ENCODE assay signal across 8 mouse cellular contexts in genomic region chr4:138859728-138860127, GRCm38 (mm10). TPM values are rescaled to one million over a fixed set of nuclear protein-coding genes. Genes with fewer than 3 reads are reported as not detected.
A peak's percentile ranks its signal among the peaks of the same experiment; 100 is the strongest.
DNase-seq lines count a peak whose midpoint lies in the region; ATAC-seq lines count a peak whose summit lies in the region.
"Had no signal": no experiment of that assay in that cellular context is flagged by ENCODE, and none has a peak within 500 bp of the region (broad histone marks: within the 10 kb centered on the region; RNA-seq: fewer than 3 reads in every experiment).

No protein-coding gene starts in this region.

- peak overlapping the region; percentile 46 for H3K9ac ChIP-seq in forebrain, embryonic 14.5 days (ENCODE audit: low read length)
- peak overlapping the region; percentile 59 for H3K9ac ChIP-seq in hindbrain, embryonic 13.5 days

- H3K4me3 ChIP-seq in forebrain, embryonic 14.5 days (ENCODE audit: low read depth, low read length), result peak overlapping the region; percentile 25
- H3K4me3 ChIP-seq in hindbrain, embryonic 13.5 days, result peak overlapping the region; percentile 33

- H3K27ac ChIP-seq in forebrain, embryonic 14.5 days (ENCODE audit: low read depth, low read length), result peak overlapping the region; percentile 9; the same call in 1 of the 2 replicates
- H3K27ac ChIP-seq in hindbrain, embryonic 13.5 days, result peak overlapping the region; percentile 79

- H3K4me1 ChIP-seq in forebrain, embryonic 14.5 days (ENCODE audit: control insufficient read depth, insufficient read depth, low read length), result no peaks in the 10 kb centered on the region
- no peaks in the 10 kb centered on the region; the same call in 1 of the 2 replicates for H3K4me1 ChIP-seq in hindbrain, embryonic 13.5 days (replicated peaks)

- 5% methylated on average over 13 of the region's 13 CpGs for WGBS in forebrain, embryonic 14.5 days
- 3% methylated on average over 13 of the region's 13 CpGs for WGBS in hindbrain, embryonic 13.5 days

- no peaks in the 10 kb centered on the region for H3K36me3 ChIP-seq in forebrain, embryonic 14.5 days (ENCODE audit: control insufficient read depth, insufficient read depth, low read length)
- no peaks in the 10 kb centered on the region for H3K36me3 ChIP-seq in hindbrain, embryonic 13.5 days

- peak; percentile 86 for ATAC-seq in forebrain, embryonic 14.5 days
- peak; percentile 87 for ATAC-seq in hindbrain, embryonic 13.5 days (ENCODE audit: low FRiP score)

- peak; percentile 62 to 63 for DNase-seq in adrenal gland, adult 18-20 months (ENCODE audit: low spot score in 2 of 2)
- peak; percentile 86 for DNase-seq in cerebellum, adult 11-12 months
- peak; percentile 85 for DNase-seq in forebrain, embryonic 14.5 days (ENCODE audit: low spot score)
- peak; percentile 80 for DNase-seq in layer of hippocampus, postnatal 14 days (ENCODE audit: low spot score in 2 of 2)
- peak; percentile 82 for DNase-seq in lung, postnatal 36 days
- DNase-seq in right cerebral cortex, postnatal 14 days, result peak; percentile 87

- no peaks in the 10 kb centered on the region for H3K9me3 ChIP-seq in forebrain, embryonic 14.5 days (replicated peaks; ENCODE audit: control insufficient read depth, low read length)
- no peaks in the 10 kb centered on the region for H3K9me3 ChIP-seq in hindbrain, embryonic 13.5 days

- H3K4me2 ChIP-seq in forebrain, embryonic 14.5 days (ENCODE audit: low read length), result peak overlapping the region; percentile 50
- peak overlapping the region; percentile 52 for H3K4me2 ChIP-seq in hindbrain, embryonic 13.5 days

- no peaks in the 10 kb centered on the region for H3K27me3 ChIP-seq in forebrain, embryonic 14.5 days (replicated peaks; ENCODE audit: control insufficient read depth, insufficient read depth, low read length)
- H3K27me3 ChIP-seq in hindbrain, embryonic 13.5 days, result 0 out of 2 replicates have a peak, but pooled peaks cover 2% of the 10 kb centered on the region

RNA-seq across cellular contexts. Expression of gene Pla2g5, which starts 3.6 kb away (rescaled TPM):
- total RNA-seq in adrenal gland, adult 18-20 months (2021), result 10 to 100 TPM; 10.7 to 22.4 TPM
- 0.67 and 1.0 TPM in 2 replicates for polyA plus RNA-seq in forebrain, embryonic 14.5 days (2014; fragmentation: Nextera tagmentation; extraction: Ambion mirVana)
- polyA plus RNA-seq in hindbrain, embryonic 13.5 days (2015; fragmentation: Nextera tagmentation; extraction: Ambion mirVana), result 0.25 and 0.49 TPM in 2 replicates
- total RNA-seq in layer of hippocampus, postnatal 14 days (2021), result 1 to 10 TPM; 1.3 to 3.1 TPM

RNA-seq across cellular contexts. Expression of gene Gm13030, which starts 14.0 kb away (rescaled TPM):
- not detected for total RNA-seq in adrenal gland, adult 18-20 months (2021)
- polyA plus RNA-seq in forebrain, embryonic 14.5 days (2014; fragmentation: Nextera tagmentation; extraction: Ambion mirVana), result not detected in 2 replicates
- not detected in 2 replicates for polyA plus RNA-seq in hindbrain, embryonic 13.5 days (2015; fragmentation: Nextera tagmentation; extraction: Ambion mirVana)
- total RNA-seq in layer of hippocampus, postnatal 14 days (2021), result not detected
- total RNA-seq: left cerebral cortex, adult 8-10 months had no signal

RNA-seq across cellular contexts. Expression of gene Pla2g2e, which starts 18.0 kb away (rescaled TPM):
- 1 to 10 TPM; 1.6 to 3.1 TPM for total RNA-seq in adrenal gland, adult 18-20 months (2021)
- not detected in 2 replicates for polyA plus RNA-seq in forebrain, embryonic 14.5 days (2014; fragmentation: Nextera tagmentation; extraction: Ambion mirVana)
- polyA plus RNA-seq in hindbrain, embryonic 13.5 days (2015; fragmentation: Nextera tagmentation; extraction: Ambion mirVana), result not detected in 2 replicates
- not detected for total RNA-seq in layer of hippocampus, postnatal 14 days (2021)
- total RNA-seq: left cerebral cortex, adult 8-10 months had no signal

RNA-seq across cellular contexts. Expression of gene Otud3, which starts 54.0 kb away (rescaled TPM):
- total RNA-seq in adrenal gland, adult 18-20 months (2021), result 10 to 100 TPM; 12.3 to 13.1 TPM
- 2.3 and 2.4 TPM in 2 replicates for polyA plus RNA-seq in forebrain, embryonic 14.5 days (2014; fragmentation: Nextera tagmentation; extraction: Ambion mirVana)
- polyA plus RNA-seq in hindbrain, embryonic 13.5 days (2015; fragmentation: Nextera tagmentation; extraction: Ambion mirVana), result 2.5 and 3.5 TPM in 2 replicates
- 10 to 100 TPM; 10.7 to 11.5 TPM for total RNA-seq in layer of hippocampus, postnatal 14 days (2021)

Comparison
In these comparisons a context has a peak if more than half of its experiments do, and no peak if none do; other contexts are left out.
1. Peak in every context shown above with its lines: DNase-seq, ATAC-seq, H3K4me3 ChIP-seq and H3K27ac ChIP-seq.